Mouse (Mus musculus): ENCODE results near the gene P3h2. TPM values are rescaled to one million over a fixed set of nuclear protein-coding genes. Genes with fewer than 3 reads are reported as not detected.

P3h2 gene
- polyA plus RNA-seq, 1 experiment from 2014 or later: 1.4 TPM

- H3K4me3 ChIP-seq (replicated peaks): no peak overlapping the region
- ATAC-seq (ENCODE audit: low FRiP score): no peak
- 76% methylated on average over 4 of the region's 4 CpGs for WGBS
These were observed 11.7 kb downstream of the P3h2 start for GRCm38 (mm10) chr16:26093888-26094287.

GRCm38 (mm10) chr16:26088976-26089375 lies 16.6 kb downstream of the P3h2 start:
- H3K4me2 ChIP-seq: no peak overlapping the region
- no peak overlapping the region for H3K27ac ChIP-seq (replicated peaks)
- no peak for ATAC-seq (ENCODE audit: low FRiP score)
- WGBS: 92% methylated on average over 5 of the region's 5 CpGs
- H3K27me3 ChIP-seq (replicated peaks): no peaks in the 10 kb centered on the region
- H3K9me3 ChIP-seq (replicated peaks): no peaks in the 10 kb centered on the region
- no peaks in the 10 kb centered on the region for H3K36me3 ChIP-seq
- no peaks in the 10 kb centered on the region for H3K4me1 ChIP-seq
- H3K9ac ChIP-seq (replicated peaks): no peak overlapping the region
- no peak overlapping the region for H3K4me3 ChIP-seq (replicated peaks)

More at GRCm38 (mm10) chr16:26093888-26094287, 11.7 kb downstream of the P3h2 start:
- no peak overlapping the region for H3K9ac ChIP-seq (replicated peaks)
- no peaks in the 10 kb centered on the region for H3K4me1 ChIP-seq
- no peaks in the 10 kb centered on the region for H3K9me3 ChIP-seq (replicated peaks)
- H3K4me2 ChIP-seq: no peak overlapping the region
- H3K36me3 ChIP-seq: no peaks in the 10 kb centered on the region
- H3K27me3 ChIP-seq (replicated peaks): no peaks in the 10 kb centered on the region
- H3K27ac ChIP-seq (replicated peaks): no peak overlapping the region

- Histone ChIP-seq H3K27ac (replicated peaks) (no peak overlapping the region), H3K9ac (replicated peaks) (no peak overlapping the region), H3K36me3 (no peaks in the 10 kb centered on the region), H3K4me2 (no peak overlapping the region), H3K9me3 (replicated peaks) (no peaks in the 10 kb centered on the region), H3K4me3 (replicated peaks) (no peak overlapping the region), H3K27me3 (replicated peaks) (no peaks in the 10 kb centered on the region), H3K4me1 (no peaks in the 10 kb centered on the region)
- no peak for ATAC-seq (ENCODE audit: low FRiP score)
- 89% methylated on average over 1 of the region's 1 CpGs for WGBS
These were observed 17.3 kb downstream of the P3h2 start for GRCm38 (mm10) chr16:26088240-26088639.

- Histone ChIP-seq H3K9ac (replicated peaks) (no peak overlapping the region), H3K4me3 (replicated peaks) (no peak overlapping the region), H3K9me3 (replicated peaks) (no peaks in the 10 kb centered on the region), H3K36me3 (no peaks in the 10 kb centered on the region), H3K4me1 (no peaks in the 10 kb centered on the region), H3K27ac (replicated peaks) (no peak overlapping the region), H3K27me3 (replicated peaks) (no peaks in the 10 kb centered on the region), H3K4me2 (no peak overlapping the region)
- no peak for ATAC-seq (ENCODE audit: low FRiP score)
- WGBS: 90% methylated on average over 1 of the region's 1 CpGs
These were observed 18.6 kb downstream of the P3h2 start for GRCm38 (mm10) chr16:26086955-26087354.

- WGBS: 66% methylated on average over 2 of the region's 2 CpGs
These were observed 20.4 kb downstream of the P3h2 start for GRCm38 (mm10) chr16:26085160-26085559.

GRCm38 (mm10) chr16:26082831-26083230 lies 22.8 kb downstream of the P3h2 start:
- WGBS: 83% methylated on average over 1 of the region's 1 CpGs
- no peak for ATAC-seq (ENCODE audit: low FRiP score)
- Histone ChIP-seq H3K4me1 (peaks cover 2% of the 10 kb centered on the region; the same call in 1 of the 2 replicates), H3K9me3 (replicated peaks) (no peaks in the 10 kb centered on the region), H3K4me2 (no peak overlapping the region), H3K27me3 (replicated peaks) (no peaks in the 10 kb centered on the region), H3K9ac (replicated peaks) (no peak overlapping the region), H3K4me3 (replicated peaks) (no peak overlapping the region), H3K27ac (replicated peaks) (no peak overlapping the region), H3K36me3 (no peaks in the 10 kb centered on the region)

More at GRCm38 (mm10) chr16:26085160-26085559, 20.4 kb downstream of the P3h2 start:
- no peaks in the 10 kb centered on the region for H3K27me3 ChIP-seq (replicated peaks)
- no peak for ATAC-seq (ENCODE audit: low FRiP score)
- no peak overlapping the region for H3K4me3 ChIP-seq (replicated peaks)
- no peaks in the 10 kb centered on the region for H3K36me3 ChIP-seq
- no peak overlapping the region for H3K9ac ChIP-seq (replicated peaks)
- no peak overlapping the region for H3K4me2 ChIP-seq
- H3K4me1 ChIP-seq: no peaks in the 10 kb centered on the region
- H3K9me3 ChIP-seq (replicated peaks): no peaks in the 10 kb centered on the region
- H3K27ac ChIP-seq (replicated peaks): no peak overlapping the region

GRCm38 (mm10) chr16:26082391-26082790 lies 23.2 kb downstream of the P3h2 start:
- no peak overlapping the region for H3K27ac ChIP-seq (replicated peaks)
- ATAC-seq (ENCODE audit: low FRiP score): no peak
- peaks cover 4% of the 10 kb centered on the region; the same call in 1 of the 2 replicates for H3K4me1 ChIP-seq
- no peak overlapping the region for H3K9ac ChIP-seq (replicated peaks)
- H3K36me3 ChIP-seq: no peaks in the 10 kb centered on the region
- H3K4me3 ChIP-seq (replicated peaks): no peak overlapping the region
- no peaks in the 10 kb centered on the region for H3K27me3 ChIP-seq (replicated peaks)
- no peaks in the 10 kb centered on the region for H3K9me3 ChIP-seq (replicated peaks)
- no peak overlapping the region for H3K4me2 ChIP-seq

GRCm38 (mm10) chr16:26078923-26079351 lies 26.6 kb downstream of the P3h2 start:
- no peaks in the 10 kb centered on the region for H3K27me3 ChIP-seq (replicated peaks)
- no peaks in the 10 kb centered on the region for H3K9me3 ChIP-seq (replicated peaks)
- H3K4me3 ChIP-seq (replicated peaks): no peak overlapping the region
- no peak for ATAC-seq (ENCODE audit: low FRiP score)
- H3K27ac ChIP-seq (replicated peaks): no peak overlapping the region
- WGBS: 28% methylated on average over 7 of the region's 7 CpGs
- H3K4me1 ChIP-seq: peaks cover 4% of the 10 kb centered on the region; the same call in 1 of the 2 replicates
- H3K9ac ChIP-seq (replicated peaks): no peak overlapping the region
- no peak overlapping the region for H3K4me2 ChIP-seq
- no peaks in the 10 kb centered on the region for H3K36me3 ChIP-seq

- Histone ChIP-seq H3K9ac (replicated peaks) (no peak overlapping the region), H3K4me1 (peaks cover 4% of the 10 kb centered on the region; the same call in 1 of the 2 replicates), H3K27ac (replicated peaks) (no peak overlapping the region), H3K36me3 (no peaks in the 10 kb centered on the region), H3K9me3 (replicated peaks) (no peaks in the 10 kb centered on the region), H3K4me2 (no peak overlapping the region), H3K4me3 (replicated peaks) (no peak overlapping the region), H3K27me3 (replicated peaks) (no peaks in the 10 kb centered on the region)
- 46% methylated on average over 2 of the region's 2 CpGs for WGBS
- no peak for ATAC-seq (ENCODE audit: low FRiP score)
These were observed 27.5 kb downstream of the P3h2 start for GRCm38 (mm10) chr16:26078100-26078422.

GRCm38 (mm10) chr16:26077246-26078099 lies 28.1 kb downstream of the P3h2 start:
- WGBS: 64% methylated on average over 10 of the region's 10 CpGs
- Histone ChIP-seq H3K27ac (replicated peaks) (no peak overlapping the region), H3K4me2 (no peak overlapping the region), H3K36me3 (no peaks in the 10 kb centered on the region), H3K27me3 (replicated peaks) (no peaks in the 10 kb centered on the region), H3K9me3 (replicated peaks) (no peaks in the 10 kb centered on the region), H3K4me3 (replicated peaks) (no peak overlapping the region), H3K4me1 (peaks cover 4% of the 10 kb centered on the region; the same call in 1 of the 2 replicates), H3K9ac (replicated peaks) (no peak overlapping the region)
- no peak for ATAC-seq (ENCODE audit: low FRiP score)

- Histone ChIP-seq H3K9me3 (replicated peaks) (no peaks in the 10 kb centered on the region), H3K4me3 (replicated peaks) (no peak overlapping the region), H3K27me3 (replicated peaks) (no peaks in the 10 kb centered on the region), H3K36me3 (no peaks in the 10 kb centered on the region), H3K9ac (replicated peaks) (no peak overlapping the region), H3K27ac (replicated peaks) (no peak overlapping the region), H3K4me1 (peaks cover 4% of the 10 kb centered on the region; the same call in 1 of the 2 replicates), H3K4me2 (no peak overlapping the region)
- no peak for ATAC-seq (ENCODE audit: low FRiP score)
These were observed 30.5 kb downstream of the P3h2 start for GRCm38 (mm10) chr16:26075063-26075462.

- ATAC-seq (ENCODE audit: low FRiP score): no peak
These were observed 35.2 kb downstream of the P3h2 start for GRCm38 (mm10) chr16:26070376-26070775.

More at GRCm38 (mm10) chr16:26070376-26070775, 35.2 kb downstream of the P3h2 start:
- Histone ChIP-seq H3K4me1 (no peaks in the 10 kb centered on the region), H3K27ac (replicated peaks) (no peak overlapping the region), H3K4me3 (replicated peaks) (no peak overlapping the region), H3K36me3 (no peaks in the 10 kb centered on the region), H3K9ac (replicated peaks) (no peak overlapping the region), H3K4me2 (no peak overlapping the region), H3K9me3 (replicated peaks) (no peaks in the 10 kb centered on the region), H3K27me3 (replicated peaks) (no peaks in the 10 kb centered on the region)
- 93% methylated on average over 3 of the region's 3 CpGs for WGBS

Data from neural tube, embryonic 15.5 days (tissue).